Mouse (Mus musculus): Measurements from ENCODE around the gene Ints2. TPM values are rescaled to one million over a fixed set of nuclear protein-coding genes. Genes with fewer than 3 reads are reported as not detected.

Gene Ints2
- polyA plus RNA-seq, 1 experiment, result 5.3 TPM

GRCm38 (mm10) chr11:86226646-86227180 lies 30.7 kb downstream of the Ints2 start:
- Histone ChIP-seq H3ac (ENCODE audit: control insufficient read depth, insufficient read length) (no peak overlapping the region), H3K36me3 (ENCODE audit: control insufficient read depth, insufficient read depth) (peaks cover 44% of the 10 kb centered on the region), H3K27me3 (ENCODE audit: control insufficient read depth, insufficient read depth, insufficient read length) (no peaks in the 10 kb centered on the region), H3K79me2 (ENCODE audit: control insufficient read depth, insufficient read depth) (no peaks in the 10 kb centered on the region), H3K4me2 (ENCODE audit: low read depth) (no peak overlapping the region), H3K4me3 (no peak overlapping the region)
- no peak for TF ChIP-seq USF1 (IDR thresholded peaks at IDR 0.05; ENCODE audit: low read depth)
- TF ChIP-seq MYOG (IDR thresholded peaks at IDR 0.05; ENCODE audit: control insufficient read depth in 1 of 3, insufficient read depth in 1 of 3, insufficient read length in 2 of 3, low read depth in 2 of 3), result no peak

DNA sequence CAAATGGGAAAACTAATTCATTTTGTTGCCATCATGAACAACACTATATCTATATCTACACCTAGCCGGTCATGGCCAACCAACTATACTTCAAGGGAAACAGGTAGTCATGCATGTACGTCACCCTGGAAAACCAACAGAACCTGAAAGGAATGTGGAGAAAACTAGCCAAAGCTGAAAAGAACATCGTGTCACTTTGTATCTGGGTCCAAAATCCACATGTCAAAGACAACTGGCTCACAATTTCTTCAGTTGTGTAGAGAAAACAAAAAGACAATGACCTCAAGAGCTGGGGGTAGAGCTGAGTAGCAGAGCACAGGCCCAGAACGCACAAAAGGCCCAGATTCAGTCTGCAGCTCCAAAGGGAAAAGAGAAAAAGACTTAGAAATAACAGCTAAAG lies 31.6 kb downstream of the Ints2 start:
- TF ChIP-seq USF1 (IDR thresholded peaks at IDR 0.05; ENCODE audit: low read depth) (no peak), POLR2AphosphoS2 (IDR thresholded peaks at IDR 0.05; ENCODE audit: insufficient read length, low read depth) (no peak), TCF3 (IDR thresholded peaks at IDR 0.05; ENCODE audit: insufficient read length, low read depth) (no peak)
- no peaks in the 10 kb centered on the region for H3K27me3 ChIP-seq (ENCODE audit: control insufficient read depth, insufficient read depth, insufficient read length)
- H3K4me3 ChIP-seq, result no peak overlapping the region
- H3ac ChIP-seq (ENCODE audit: control insufficient read depth, insufficient read length), result no peak overlapping the region
- H3K79me2 ChIP-seq (ENCODE audit: control insufficient read depth, insufficient read depth), result no peaks in the 10 kb centered on the region
- no peak overlapping the region for H3K4me2 ChIP-seq (ENCODE audit: low read depth)
- peaks cover 47% of the 10 kb centered on the region for H3K36me3 ChIP-seq (ENCODE audit: control insufficient read depth, insufficient read depth)

DNA sequence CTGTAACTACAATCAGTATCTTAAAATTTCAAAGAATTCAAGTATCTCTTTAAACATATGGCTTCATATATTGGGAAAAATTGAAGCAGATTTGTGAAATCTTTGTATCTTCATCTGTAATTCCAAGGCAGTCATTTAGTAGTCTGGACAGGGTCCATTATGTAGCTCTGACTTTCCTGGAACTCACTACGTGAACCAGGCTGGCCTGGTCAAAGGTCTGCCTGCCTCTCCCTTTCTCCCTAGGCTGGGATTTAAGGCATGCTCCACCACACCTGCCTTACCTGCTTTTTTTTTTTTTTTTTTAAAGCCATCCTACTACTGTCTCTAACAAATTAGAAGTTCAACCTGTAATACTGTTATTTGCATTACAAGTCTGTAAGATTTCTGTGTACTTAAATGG lies 45.6 kb downstream of the Ints2 start:
- Histone ChIP-seq H3K4me2 (ENCODE audit: low read depth) (no peak overlapping the region), H3ac (ENCODE audit: control insufficient read depth, insufficient read length) (no peak overlapping the region), H3K36me3 (ENCODE audit: control insufficient read depth, insufficient read depth) (peaks cover 55% of the 10 kb centered on the region), H3K79me2 (ENCODE audit: control insufficient read depth, insufficient read depth) (no peaks in the 10 kb centered on the region), H3K27me3 (ENCODE audit: control insufficient read depth, insufficient read depth, insufficient read length) (no peaks in the 10 kb centered on the region), H3K4me3 (no peak overlapping the region)
- TF ChIP-seq MYOG (IDR thresholded peaks at IDR 0.05; ENCODE audit: control insufficient read depth in 1 of 3, insufficient read depth in 1 of 3, insufficient read length in 2 of 3, low read depth in 2 of 3), result no peak
- TF ChIP-seq POLR2AphosphoS2 (IDR thresholded peaks at IDR 0.05; ENCODE audit: insufficient read length, low read depth), result no peak
- no peak for TF ChIP-seq REST (IDR thresholded peaks at IDR 0.05; ENCODE audit: insufficient read depth, insufficient read length)
- no peak for TF ChIP-seq SRF (IDR thresholded peaks at IDR 0.05; ENCODE audit: control insufficient read depth, insufficient read length, low read depth)
- TF ChIP-seq POLR2A (IDR thresholded peaks at IDR 0.05; ENCODE audit: insufficient read length, low read depth), result no peak
- no peak for TF ChIP-seq MAX (IDR thresholded peaks at IDR 0.05; ENCODE audit: low read depth)
- TF ChIP-seq TCF12 (IDR thresholded peaks at IDR 0.05; ENCODE audit: insufficient read depth, poor library complexity, severe bottlenecking), result no peak
- TF ChIP-seq E2F4 (IDR thresholded peaks at IDR 0.05; ENCODE audit: insufficient read depth), result no peak
- no peak for TF ChIP-seq TCF3 (IDR thresholded peaks at IDR 0.05; ENCODE audit: insufficient read length, low read depth)
- no peak for TF ChIP-seq CEBPB (IDR thresholded peaks at IDR 0.05; ENCODE audit: insufficient read depth, poor library complexity, severe bottlenecking)
- no peak for TF ChIP-seq USF1 (IDR thresholded peaks at IDR 0.05; ENCODE audit: low read depth)
- no peak for TF ChIP-seq MYOD1 (IDR thresholded peaks at IDR 0.05; ENCODE audit: control insufficient read depth in 1 of 3, insufficient read length in 2 of 3, low read depth in 2 of 3)

DNA sequence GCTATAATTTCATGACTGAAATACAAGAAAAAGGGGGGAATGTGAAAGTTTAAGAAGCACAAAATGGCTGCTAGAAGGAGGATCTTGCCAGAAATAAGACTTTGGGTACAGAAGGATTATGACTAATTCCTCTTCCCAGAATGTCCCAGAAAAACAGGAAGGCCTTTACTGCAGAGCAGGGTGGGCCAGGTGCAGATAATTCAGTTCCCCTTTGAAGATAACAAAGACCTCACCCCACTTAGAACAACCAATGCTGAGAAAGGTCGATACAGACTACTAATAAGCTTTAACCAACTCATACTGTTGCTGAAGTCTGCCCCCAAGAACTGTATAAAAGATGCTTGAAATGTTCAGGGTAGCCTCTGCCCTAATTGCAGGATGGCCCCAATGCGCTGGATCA lies 48.3 kb downstream of the Ints2 start:
- H3K4me3 ChIP-seq, result no peak overlapping the region
- peaks cover 41% of the 10 kb centered on the region for H3K36me3 ChIP-seq (ENCODE audit: control insufficient read depth, insufficient read depth)
- no peak for TF ChIP-seq CEBPB (IDR thresholded peaks at IDR 0.05; ENCODE audit: insufficient read depth, poor library complexity, severe bottlenecking)
- no peak for TF ChIP-seq E2F4 (IDR thresholded peaks at IDR 0.05; ENCODE audit: insufficient read depth)
- no peak for TF ChIP-seq MYOD1 (IDR thresholded peaks at IDR 0.05; ENCODE audit: control insufficient read depth in 1 of 3, insufficient read length in 2 of 3, low read depth in 2 of 3)
- TF ChIP-seq MYOG (IDR thresholded peaks at IDR 0.05; ENCODE audit: control insufficient read depth in 1 of 3, insufficient read depth in 1 of 3, insufficient read length in 2 of 3, low read depth in 2 of 3), result no peak
- TF ChIP-seq SRF (IDR thresholded peaks at IDR 0.05; ENCODE audit: control insufficient read depth, insufficient read length, low read depth), result no peak
- no peak for TF ChIP-seq POLR2AphosphoS2 (IDR thresholded peaks at IDR 0.05; ENCODE audit: insufficient read length, low read depth)
- no peak for TF ChIP-seq USF1 (IDR thresholded peaks at IDR 0.05; ENCODE audit: low read depth)
- TF ChIP-seq REST (IDR thresholded peaks at IDR 0.05; ENCODE audit: insufficient read depth, insufficient read length), result no peak
- TF ChIP-seq POLR2A (IDR thresholded peaks at IDR 0.05; ENCODE audit: insufficient read length, low read depth), result no peak
- no peak for TF ChIP-seq MAX (IDR thresholded peaks at IDR 0.05; ENCODE audit: low read depth)
- no peak for TF ChIP-seq TCF12 (IDR thresholded peaks at IDR 0.05; ENCODE audit: insufficient read depth, poor library complexity, severe bottlenecking)
- no peak for TF ChIP-seq TCF3 (IDR thresholded peaks at IDR 0.05; ENCODE audit: insufficient read length, low read depth)
- no peak overlapping the region for H3ac ChIP-seq (ENCODE audit: control insufficient read depth, insufficient read length)
- H3K27me3 ChIP-seq (ENCODE audit: control insufficient read depth, insufficient read depth, insufficient read length), result no peaks in the 10 kb centered on the region
- no peaks in the 10 kb centered on the region for H3K79me2 ChIP-seq (ENCODE audit: control insufficient read depth, insufficient read depth)
- no peak overlapping the region for H3K4me2 ChIP-seq (ENCODE audit: low read depth)

DNA sequence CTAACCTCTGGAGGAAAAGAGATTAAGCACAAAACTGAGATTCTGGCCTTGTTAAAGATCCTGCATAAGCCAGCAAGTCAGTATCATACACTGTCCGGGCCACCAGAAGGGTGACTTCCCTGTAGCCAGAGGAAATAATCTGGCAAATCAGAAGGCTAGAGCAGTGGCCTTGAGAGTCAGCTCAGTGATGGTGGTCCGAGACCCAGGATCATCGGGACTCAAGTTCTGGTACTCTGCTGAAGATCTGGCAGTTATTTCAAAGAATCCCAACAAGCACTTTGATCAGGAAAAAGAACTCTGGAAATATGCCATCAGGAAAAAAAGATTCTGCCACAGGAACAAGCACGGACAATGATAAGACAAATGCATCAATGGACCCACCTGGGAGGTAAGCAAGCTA lies 51.5 kb downstream of the Ints2 start:
- H3K79me2 ChIP-seq (ENCODE audit: control insufficient read depth, insufficient read depth), result peaks cover 16% of the 10 kb centered on the region
- H3K27me3 ChIP-seq (ENCODE audit: control insufficient read depth, insufficient read depth, insufficient read length), result no peaks in the 10 kb centered on the region
- H3K36me3 ChIP-seq (ENCODE audit: control insufficient read depth, insufficient read depth), result peaks cover 14% of the 10 kb centered on the region
- H3K4me3 ChIP-seq, result no peak overlapping the region
- no peak overlapping the region for H3ac ChIP-seq (ENCODE audit: control insufficient read depth, insufficient read length)
- TF ChIP-seq USF1 (IDR thresholded peaks at IDR 0.05; ENCODE audit: low read depth), result no peak
- TF ChIP-seq MYOD1 (IDR thresholded peaks at IDR 0.05; ENCODE audit: control insufficient read depth in 1 of 3, insufficient read length in 2 of 3, low read depth in 2 of 3), result no peak
- TF ChIP-seq POLR2A (IDR thresholded peaks at IDR 0.05; ENCODE audit: insufficient read length, low read depth), result no peak
- TF ChIP-seq POLR2AphosphoS2 (IDR thresholded peaks at IDR 0.05; ENCODE audit: insufficient read length, low read depth), result no peak
- no peak for TF ChIP-seq CEBPB (IDR thresholded peaks at IDR 0.05; ENCODE audit: insufficient read depth, poor library complexity, severe bottlenecking)
- no peak for TF ChIP-seq MAX (IDR thresholded peaks at IDR 0.05; ENCODE audit: low read depth)
- TF ChIP-seq REST (IDR thresholded peaks at IDR 0.05; ENCODE audit: insufficient read depth, insufficient read length), result no peak
- H3K4me2 ChIP-seq (ENCODE audit: low read depth), result no peak overlapping the region
